8 mouse cellular contexts compared by ENCODE assay signal in genomic region chr4:140247006-140248003, GRCm38 (mm10). TPM values are rescaled to one million over a fixed set of nuclear protein-coding genes. Genes with fewer than 3 reads are reported as not detected.
DNase-seq lines count a peak whose midpoint lies in the region; ATAC-seq and TF ChIP-seq lines count a peak whose summit lies in the region.
"Had no signal": no experiment of that assay in that cellular context is flagged by ENCODE, and none has a peak within 500 bp of the region (broad histone marks: within the 10 kb centered on the region; RNA-seq: fewer than 3 reads in every experiment).

No protein-coding gene starts in this region.

- whole genome bisulfite sequencing in kidney, postnatal 0 days: 10% methylated on average over 28 of the region's 28 CpGs
- 9% methylated on average over 28 of the region's 28 CpGs for WGBS in embryonic facial prominence, embryonic 15.5 days
- WGBS in hindbrain, embryonic 13.5 days: 6% methylated on average over 28 of the region's 28 CpGs
- WGBS in neural tube, embryonic 12.5 days: 8% methylated on average over 28 of the region's 28 CpGs

- TF ChIP-seq CTCF in kidney, postnatal 0 days (IDR thresholded peaks at IDR 0.05; ENCODE audit: low read depth): no peak

- no peak overlapping the region for H3K4me3 ChIP-seq in kidney, postnatal 0 days (replicated peaks; ENCODE audit: low read depth, low read length)
- H3K4me3 ChIP-seq in embryonic facial prominence, embryonic 15.5 days (replicated peaks): peak overlapping the region; percentile 33
- H3K4me3 ChIP-seq in hindbrain, embryonic 13.5 days: peak overlapping the region; percentile 66
- H3K4me3 ChIP-seq in neural tube, embryonic 12.5 days: peak overlapping the region; percentile 53

- peak overlapping the region; percentile 36; the same call in 1 of the 2 replicates for H3K4me2 ChIP-seq in kidney, postnatal 0 days (ENCODE audit: low read length)
- H3K4me2 ChIP-seq in embryonic facial prominence, embryonic 15.5 days (replicated peaks): peak overlapping the region; percentile 50
- peak overlapping the region; percentile 90 for H3K4me2 ChIP-seq in hindbrain, embryonic 13.5 days
- peak overlapping the region; percentile 89 for H3K4me2 ChIP-seq in neural tube, embryonic 12.5 days (replicated peaks)

- no peak overlapping the region for H3K27ac ChIP-seq in kidney, postnatal 0 days
- no peak overlapping the region for H3K27ac ChIP-seq in embryonic facial prominence, embryonic 15.5 days (replicated peaks)
- no peak overlapping the region for H3K27ac ChIP-seq in hindbrain, embryonic 13.5 days
- H3K27ac ChIP-seq in neural tube, embryonic 12.5 days: no peak overlapping the region

- H3K9me3 ChIP-seq in kidney, postnatal 0 days (replicated peaks; ENCODE audit: low read length): no peaks in the 10 kb centered on the region
- no peaks in the 10 kb centered on the region for H3K9me3 ChIP-seq in embryonic facial prominence, embryonic 15.5 days (replicated peaks)
- H3K9me3 ChIP-seq in hindbrain, embryonic 13.5 days: no peaks in the 10 kb centered on the region
- H3K9me3 ChIP-seq in neural tube, embryonic 12.5 days: no peaks in the 10 kb centered on the region

- peaks cover 69% of the 10 kb centered on the region for H3K27me3 ChIP-seq in kidney, postnatal 0 days (ENCODE audit: insufficient read depth, low read length)
- H3K27me3 ChIP-seq in embryonic facial prominence, embryonic 15.5 days: peaks cover 85% of the 10 kb centered on the region
- peaks cover 89% of the 10 kb centered on the region for H3K27me3 ChIP-seq in hindbrain, embryonic 13.5 days
- peaks cover 75% of the 10 kb centered on the region for H3K27me3 ChIP-seq in neural tube, embryonic 12.5 days (replicated peaks)

- no peak for ATAC-seq in kidney, postnatal 0 days (replicated peaks; ENCODE audit: low FRiP score, low read depth)
- no peak for ATAC-seq in embryonic facial prominence, embryonic 15.5 days (ENCODE audit: insufficient number of reproducible peaks, low FRiP score, low TSS enrichment, low read depth)
- ATAC-seq in hindbrain, embryonic 13.5 days (ENCODE audit: low FRiP score): no peak; the same call in 1 of the 2 replicates
- ATAC-seq in neural tube, embryonic 12.5 days (ENCODE audit: low FRiP score, low read depth): 0 out of 2 replicates have a peak, but pooled peaks have one; percentile 27
- no peak for ATAC-seq in granulocyte monocyte progenitor cell, adult 5-6 weeks (replicated peaks; ENCODE audit: poor library complexity, severe bottlenecking)

- no peak overlapping the region for H3K9ac ChIP-seq in kidney, postnatal 0 days (ENCODE audit: low read depth, low read length)
- no peak overlapping the region for H3K9ac ChIP-seq in embryonic facial prominence, embryonic 15.5 days
- peak overlapping the region; percentile 86 for H3K9ac ChIP-seq in hindbrain, embryonic 13.5 days
- 0 out of 2 replicates have a peak overlapping the region, but pooled peaks have one; percentile 76 for H3K9ac ChIP-seq in neural tube, embryonic 12.5 days

- no peaks in the 10 kb centered on the region for H3K36me3 ChIP-seq in kidney, postnatal 0 days (ENCODE audit: insufficient read depth, low read length)
- no peaks in the 10 kb centered on the region for H3K36me3 ChIP-seq in embryonic facial prominence, embryonic 15.5 days
- H3K36me3 ChIP-seq in hindbrain, embryonic 13.5 days: no peaks in the 10 kb centered on the region
- no peaks in the 10 kb centered on the region for H3K36me3 ChIP-seq in neural tube, embryonic 12.5 days

- H3K4me1 ChIP-seq in kidney, postnatal 0 days (replicated peaks; ENCODE audit: insufficient read depth, low read length): no peaks in the 10 kb centered on the region; the same call in 1 of the 2 replicates
- peaks cover 16% of the 10 kb centered on the region for H3K4me1 ChIP-seq in embryonic facial prominence, embryonic 15.5 days
- H3K4me1 ChIP-seq in hindbrain, embryonic 13.5 days (replicated peaks): peaks cover 56% of the 10 kb centered on the region
- H3K4me1 ChIP-seq in neural tube, embryonic 12.5 days: peaks cover 46% of the 10 kb centered on the region

- DNase-seq in kidney, postnatal 0 days (ENCODE audit: low spot score): no peak
- no peak for DNase-seq in kidney, adult 11 months
- DNase-seq in retina, embryonic 14.5 days (ENCODE audit: low spot score): no peak
- DNase-seq: lung, adult 18-20 months had no signal

RNA-seq across cellular contexts. Expression of gene Igsf21, which starts 0.7 kb away (rescaled TPM):
- 1.2 and 1.3 TPM in 2 replicates for polyA plus RNA-seq in kidney, postnatal 0 days (2015; fragmentation: Nextera tagmentation; extraction: Ambion mirVana)
- polyA plus RNA-seq in embryonic facial prominence, embryonic 15.5 days (2015; fragmentation: Nextera tagmentation; extraction: Ambion mirVana): 1.2 TPM in 2 replicates
- 45.4 and 46.4 TPM in 2 replicates for polyA plus RNA-seq in hindbrain, embryonic 13.5 days (2015; fragmentation: Nextera tagmentation; extraction: Ambion mirVana)
- 25.5 and 28.6 TPM in 2 replicates for polyA plus RNA-seq in neural tube, embryonic 12.5 days (2016; fragmentation: Nextera tagmentation; extraction: Ambion mirVana)
- not detected in 2 replicates for total RNA-seq in granulocyte monocyte progenitor cell, adult 5-6 weeks (2014; fragmentation: Nextera tagmentation)
- total RNA-seq in granulocyte monocyte progenitor cell, adult 5-6 weeks (2017): not detected in 2 replicates

Comparison
In these comparisons a context has a peak if more than half of its experiments do, and no peak if none do; other contexts are left out.
1. H3K4me2 ChIP-seq: peak in every context shown above with its lines; median percentile 90 in hindbrain, embryonic 13.5 days; 89 in neural tube, embryonic 12.5 days; 50 in embryonic facial prominence, embryonic 15.5 days; 36 in kidney, postnatal 0 days.
2. H3K9ac ChIP-seq: peak in hindbrain, embryonic 13.5 days (single experiment) and neural tube, embryonic 12.5 days (single experiment); none in kidney, postnatal 0 days (single experiment) and embryonic facial prominence, embryonic 15.5 days (single experiment).
3. RNA of gene Igsf21, which starts 0.7 kb away (polyA plus RNA-seq): 45.4 to 46.4 TPM in hindbrain, embryonic 13.5 days and 25.5 to 28.6 TPM in neural tube, embryonic 12.5 days; 1.2 to 1.3 TPM in kidney, postnatal 0 days and 1.2 TPM in embryonic facial prominence, embryonic 15.5 days; every median in the first group is over 10 times any median in the second.